Mouse (Mus musculus) midbrain, embryonic 16.5 days (tissue): ENCODE measurements at regions not wholly inside any gene's neighbourhood (a gene's known extent, or its start where the extent isn't known, plus 50 kb on each side); places are given as distances from the start of the nearest gene placed in this dataset.

Experiments
- ATAC-seq: fragments of 200-750 bp; cut with Nextera tagmentation; 2 replicates; pipeline ENCODE4 v1.8.0; 2017; ENCODE audit warnings: moderate TSS enrichment
- H3K27ac ChIP-seq: fragments of 300-500 bp; sonication (generic); 2 replicates; pipeline ENCODE4 v1.5.1; 2014; ENCODE audit warnings: mild to moderate bottlenecking, low read length, mixed read lengths
- H3K27me3 ChIP-seq: fragments of 300-500 bp; sonication (generic); 2 replicates; pipeline ENCODE4 v1.6.1; 2014; ENCODE audit warnings: low read depth, low read length, mixed read lengths; ENCODE audit not compliant: control insufficient read depth, insufficient read depth
- H3K36me3 ChIP-seq: fragments of 300-500 bp; sonication (generic); 2 replicates; pipeline ENCODE4 v1.6.1; 2014; ENCODE audit warnings: mild to moderate bottlenecking, low read length, moderate library complexity, mixed read lengths; ENCODE audit not compliant: control insufficient read depth, insufficient read depth
- H3K4me1 ChIP-seq: fragments of 300-500 bp; sonication (generic); 2 replicates; pipeline ENCODE4 v1.6.1; 2014; ENCODE audit warnings: mild to moderate bottlenecking, low read length, mixed read lengths; ENCODE audit not compliant: control insufficient read depth, insufficient read depth
- H3K4me2 ChIP-seq: fragments of 300-500 bp; sonication (generic); 2 replicates; pipeline ENCODE4 v1.6.1; 2014; ENCODE audit warnings: mild to moderate bottlenecking, low read length, mixed read lengths
- H3K4me3 ChIP-seq: fragments of 300-500 bp; sonication (generic); 2 replicates; pipeline ENCODE4 v1.5.1; 2014; ENCODE audit warnings: low read depth, mild to moderate bottlenecking, low read length, moderate library complexity, mixed read lengths
- H3K9ac ChIP-seq: fragments of 300-500 bp; sonication (generic); 2 replicates; pipeline ENCODE4 v1.6.1; 2014; ENCODE audit warnings: low read depth, low read length, mixed read lengths
- H3K9me3 ChIP-seq: fragments of 300-500 bp; sonication (generic); replicated peaks from 2 replicates; pipeline ENCODE4 v1.6.1; 2014; ENCODE audit warnings: mild to moderate bottlenecking, low read length, mixed read lengths; ENCODE audit not compliant: control insufficient read depth, poor library complexity, severe bottlenecking
- WGBS: fragments of 180-500 bp; shearing (Covaris S2); extraction: QIAGEN DNeasy Blood & Tissue Kit; methylation state at CpG from one replicate; pipeline ENCODE4 v1.1.7; 2014; 5-methylcytosine and 5-hydroxymethylcytosine counted together

GRCm38 (mm10) chr5:45097941-45098340, 298.5 kb upstream of the Ldb2 start:
- H3K9ac ChIP-seq: no peak overlapping the region
- ATAC-seq: no peak
- H3K4me3 ChIP-seq: no peak overlapping the region
- peaks cover 17% of the 10 kb centered on the region for H3K4me1 ChIP-seq
- no peaks in the 10 kb centered on the region for H3K36me3 ChIP-seq
- H3K27me3 ChIP-seq: no peaks in the 10 kb centered on the region
- no peak overlapping the region for H3K27ac ChIP-seq
- H3K9me3 ChIP-seq: no peaks in the 10 kb centered on the region
- H3K4me2 ChIP-seq: no peak overlapping the region
- 82% methylated on average over 1 of the region's 1 CpGs for WGBS

DNA sequence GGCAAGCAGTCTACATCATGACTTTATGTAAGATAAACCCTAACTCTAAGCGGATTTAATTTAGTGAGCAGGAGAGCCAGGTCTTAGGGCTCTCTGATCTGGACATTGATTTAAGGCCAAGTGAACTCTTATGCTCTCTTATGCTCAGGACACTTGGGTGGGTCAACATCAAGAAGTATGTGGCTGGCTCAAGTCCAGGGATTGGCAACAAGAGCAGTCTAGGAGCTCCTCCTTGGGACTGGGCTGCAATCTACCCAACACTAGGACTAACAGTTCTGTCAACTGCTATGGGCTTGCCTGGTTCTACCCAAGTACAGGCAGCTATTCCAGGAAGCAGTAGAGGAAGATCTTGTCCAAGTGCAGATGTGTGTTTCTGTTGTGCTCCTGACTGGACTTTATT, 285.3 kb upstream of the Ldb2 start:
- Histone ChIP-seq H3K27ac (no peak overlapping the region), H3K4me3 (no peak overlapping the region), H3K4me2 (no peak overlapping the region), H3K4me1 (no peaks in the 10 kb centered on the region), H3K27me3 (no peaks in the 10 kb centered on the region), H3K9me3 (no peaks in the 10 kb centered on the region; the same call in 1 of the 2 replicates), H3K9ac (no peak overlapping the region), H3K36me3 (no peaks in the 10 kb centered on the region)
- ATAC-seq: no peak
- WGBS: 89% methylated on average over 1 of the region's 1 CpGs

GRCm38 (mm10) chr5:45082601-45083000, 283.1 kb upstream of the Ldb2 start:
- Histone ChIP-seq H3K27ac (no peak overlapping the region), H3K9ac (no peak overlapping the region), H3K4me2 (no peak overlapping the region), H3K4me3 (no peak overlapping the region), H3K36me3 (no peaks in the 10 kb centered on the region), H3K9me3 (no peaks in the 10 kb centered on the region), H3K4me1 (no peaks in the 10 kb centered on the region), H3K27me3 (no peaks in the 10 kb centered on the region)
- ATAC-seq: no peak

DNA sequence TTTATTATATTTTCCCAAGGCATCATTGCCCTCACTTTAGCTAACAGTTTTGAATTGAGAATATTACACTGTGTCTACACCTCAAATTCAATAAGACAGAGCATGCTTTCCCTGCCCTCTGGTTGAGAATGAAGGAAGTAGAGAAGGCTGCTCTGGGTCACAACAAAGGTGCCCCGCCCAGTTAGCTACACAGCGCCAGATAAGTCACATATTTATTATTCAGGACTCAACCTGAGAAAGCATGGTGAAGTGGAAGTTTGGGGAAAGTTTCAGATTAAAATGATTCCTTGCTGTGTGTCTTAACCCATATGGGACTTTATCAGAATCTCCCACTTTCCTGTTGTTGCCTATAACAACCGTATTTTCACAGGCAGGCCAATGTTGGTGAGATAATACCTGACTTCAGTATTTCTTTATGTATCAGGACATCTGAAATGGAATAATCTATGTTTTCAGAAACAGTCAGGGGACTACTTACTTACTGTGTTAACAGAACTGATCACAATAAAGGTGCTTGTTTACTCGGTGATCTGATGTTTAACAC, 276.9 kb upstream of the Ldb2 start:
- H3K4me3 ChIP-seq: no peak overlapping the region
- no peak overlapping the region for H3K27ac ChIP-seq
- H3K9ac ChIP-seq: no peak overlapping the region
- H3K4me2 ChIP-seq: no peak overlapping the region
- 92% methylated on average over 4 of the region's 4 CpGs for WGBS
- H3K4me1 ChIP-seq: no peaks in the 10 kb centered on the region
- ATAC-seq: no peak
- H3K9me3 ChIP-seq: no peaks in the 10 kb centered on the region
- H3K36me3 ChIP-seq: no peaks in the 10 kb centered on the region
- no peaks in the 10 kb centered on the region for H3K27me3 ChIP-seq

DNA sequence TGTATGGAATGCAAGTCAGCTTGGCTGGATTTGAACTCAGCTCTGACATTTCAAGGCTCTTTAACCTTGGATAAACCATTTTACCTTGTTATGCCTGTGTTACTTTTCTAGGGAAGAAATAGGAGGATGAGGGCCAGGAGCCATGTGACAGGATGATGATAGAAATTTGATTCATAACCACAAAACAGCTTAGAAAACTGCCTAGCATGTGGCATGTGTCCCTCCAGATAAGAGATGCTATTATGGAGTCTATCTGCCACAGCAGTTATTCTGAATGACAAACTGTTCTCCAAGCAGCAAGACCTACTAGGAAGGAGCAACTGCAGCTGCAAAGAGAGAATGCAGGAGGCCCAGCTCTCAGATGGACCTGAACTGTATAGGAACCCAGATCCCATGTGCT, 275.7 kb upstream of the Ldb2 start:
- H3K9ac ChIP-seq: no peak overlapping the region
- ATAC-seq: no peak
- no peaks in the 10 kb centered on the region for H3K27me3 ChIP-seq
- no peaks in the 10 kb centered on the region for H3K9me3 ChIP-seq
- H3K36me3 ChIP-seq: no peaks in the 10 kb centered on the region
- H3K4me2 ChIP-seq: no peak overlapping the region
- no peaks in the 10 kb centered on the region for H3K4me1 ChIP-seq
- H3K27ac ChIP-seq: no peak overlapping the region
- no peak overlapping the region for H3K4me3 ChIP-seq

DNA sequence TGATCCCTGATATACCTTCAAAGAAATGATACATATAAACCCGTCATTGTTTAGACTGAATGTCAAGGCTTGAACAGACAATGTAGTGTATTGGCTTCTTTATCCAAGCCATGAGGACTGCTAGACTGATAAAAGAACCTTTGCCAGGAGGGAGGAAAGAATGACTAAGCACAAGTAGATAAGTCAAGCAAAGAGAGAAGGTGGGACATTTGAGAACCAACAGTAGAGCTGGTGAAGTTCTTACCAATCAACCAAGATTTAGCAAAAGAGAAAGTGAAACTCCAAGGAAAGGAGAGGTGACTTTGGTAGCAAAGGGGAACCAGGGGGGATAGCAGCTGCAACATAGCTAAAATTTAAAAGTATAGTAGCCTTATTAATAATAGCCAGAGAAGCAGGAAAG, 273.0 kb upstream of the Ldb2 start:
- Histone ChIP-seq H3K4me3 (no peak overlapping the region), H3K27me3 (no peaks in the 10 kb centered on the region), H3K9me3 (no peaks in the 10 kb centered on the region), H3K4me2 (no peak overlapping the region), H3K9ac (no peak overlapping the region), H3K36me3 (no peaks in the 10 kb centered on the region), H3K27ac (no peak overlapping the region), H3K4me1 (no peaks in the 10 kb centered on the region)
- ATAC-seq: no peak
- 92% methylated on average over 1 of the region's 1 CpGs for WGBS

GRCm38 (mm10) chr5:45065917-45066699, 266.6 kb upstream of the Ldb2 start:
- Histone ChIP-seq H3K4me1 (no peaks in the 10 kb centered on the region), H3K4me2 (no peak overlapping the region), H3K27me3 (no peaks in the 10 kb centered on the region), H3K9me3 (no peaks in the 10 kb centered on the region), H3K36me3 (no peaks in the 10 kb centered on the region), H3K9ac (no peak overlapping the region), H3K4me3 (no peak overlapping the region), H3K27ac (no peak overlapping the region)
- no peak for ATAC-seq
- WGBS: 74% methylated on average over 8 of the region's 8 CpGs

GRCm38 (mm10) chr5:45062567-45062966, 263.1 kb upstream of the Ldb2 start:
- Histone ChIP-seq H3K4me3 (no peak overlapping the region), H3K36me3 (no peaks in the 10 kb centered on the region), H3K27me3 (no peaks in the 10 kb centered on the region), H3K9me3 (no peaks in the 10 kb centered on the region), H3K9ac (no peak overlapping the region), H3K27ac (no peak overlapping the region), H3K4me1 (no peaks in the 10 kb centered on the region), H3K4me2 (no peak overlapping the region)
- ATAC-seq: no peak
- WGBS: 16% methylated on average over 2 of the region's 2 CpGs

DNA sequence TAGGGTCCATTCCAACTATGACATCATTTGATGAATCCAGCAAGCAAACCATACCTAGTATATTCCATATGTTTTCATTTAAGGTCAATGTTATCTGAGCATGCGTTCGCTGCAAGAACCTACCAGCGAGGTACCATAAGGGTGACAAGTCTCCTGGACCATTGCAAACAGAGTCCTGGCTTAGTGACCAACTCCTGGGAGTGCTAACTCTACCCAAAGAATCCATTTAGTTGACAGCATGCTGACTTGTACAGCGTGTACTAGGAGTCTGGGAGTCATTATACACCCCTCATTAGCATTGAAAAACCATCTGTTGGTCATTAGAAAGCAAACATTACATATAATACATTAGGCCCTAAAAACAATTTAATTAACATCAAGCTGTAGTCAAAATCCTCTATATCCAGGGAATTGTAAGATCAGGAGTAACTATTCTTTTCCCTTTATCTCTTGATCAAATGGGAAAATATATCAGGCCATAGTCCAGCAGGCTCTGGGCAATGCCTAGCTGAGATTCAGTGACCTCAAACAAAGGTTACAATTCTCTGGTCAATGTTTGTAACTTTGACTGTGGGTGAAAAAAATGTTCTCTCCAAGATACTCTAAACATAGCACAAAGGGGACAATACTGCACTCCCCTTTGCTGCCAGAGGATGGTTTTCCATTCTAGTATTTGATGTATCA, 255.9 kb upstream of the Ldb2 start:
- Histone ChIP-seq H3K4me1 (no peaks in the 10 kb centered on the region), H3K9ac (no peak overlapping the region), H3K27me3 (no peaks in the 10 kb centered on the region), H3K36me3 (no peaks in the 10 kb centered on the region), H3K4me2 (no peak overlapping the region), H3K4me3 (no peak overlapping the region), H3K27ac (no peak overlapping the region), H3K9me3 (no peaks in the 10 kb centered on the region)
- no peak for ATAC-seq
- 84% methylated on average over 4 of the region's 4 CpGs for WGBS
